Mouse (Mus musculus) heart, embryonic 16.5 days (tissue): ENCODE results near the gene Ell. TPM values are rescaled to one million over a fixed set of nuclear protein-coding genes. Genes with fewer than 3 reads are reported as not detected.
"Not testable (repeated sequence)": the region's sequence is repeated elsewhere in the genome, so short reads cannot be mapped to it uniquely, and the experiment has no call there.

Experiments used
- ATAC-seq: fragments of 200-750 bp; cut with Nextera tagmentation; replicated peaks from 2 replicates; pipeline ENCODE4 v1.8.0; 2017; ENCODE audit warnings: moderate number of reproducible peaks; ENCODE audit not compliant: insufficient read depth, low FRiP score; ENCODE audit errors: extremely low read depth
- H3K27ac ChIP-seq: fragments of 300-500 bp; sonication (generic); 2 replicates; pipeline ENCODE4 v1.5.1; 2014; ENCODE audit warnings: mild to moderate bottlenecking, low read length, control low read depth, moderate library complexity
- H3K27me3 ChIP-seq: fragments of 300-500 bp; sonication (generic); 2 replicates; pipeline ENCODE4 v1.6.1; 2014; ENCODE audit warnings: low read length, mixed read lengths; ENCODE audit not compliant: control insufficient read depth, insufficient read depth
- H3K36me3 ChIP-seq: fragments of 300-500 bp; sonication (generic); 2 replicates; pipeline ENCODE4 v1.6.1; 2014; ENCODE audit not compliant: control insufficient read depth, insufficient read depth
- H3K4me1 ChIP-seq: fragments of 300-500 bp; sonication (generic); 2 replicates; pipeline ENCODE4 v1.6.1; 2014; ENCODE audit warnings: low read length, mixed read lengths; ENCODE audit not compliant: control insufficient read depth, insufficient read depth
- H3K4me2 ChIP-seq: fragments of 300-500 bp; sonication (generic); 2 replicates; pipeline ENCODE4 v1.6.1; 2014; ENCODE audit warnings: low read depth, mild to moderate bottlenecking, control low read depth, low read length
- H3K4me3 ChIP-seq: fragments of 300-500 bp; sonication (generic); 2 replicates; pipeline ENCODE4 v1.5.1; 2014; ENCODE audit warnings: mild to moderate bottlenecking, control low read depth, low read length
- H3K9ac ChIP-seq: fragments of 300-500 bp; sonication (generic); 2 replicates; pipeline ENCODE4 v1.6.1; 2014; ENCODE audit warnings: low read length, control low read depth
- H3K9me3 ChIP-seq: fragments of 300-500 bp; sonication (generic); replicated peaks from 2 replicates; pipeline ENCODE4 v1.6.1; 2016; ENCODE audit warnings: low read length; ENCODE audit not compliant: control insufficient read depth
- WGBS: fragments of 180-500 bp; shearing (Covaris S2); extraction: QIAGEN DNeasy Blood & Tissue Kit; methylation state at CpG from one replicate; pipeline ENCODE4 v1.1.7; 2014; 5-methylcytosine and 5-hydroxymethylcytosine counted together
- polyA plus RNA-seq: library from polyadenylated mRNA; unstranded; fragments of >200 nt; fragmentation: Nextera tagmentation; extraction: Ambion mirVana; gene quantifications from 2 replicates; pipeline ENCODE4 v1.2.1, GENCODE M21; 2015

The Ell gene
- polyA plus RNA-seq, 1 experiment from 2014 or later, result 14.0 TPM

GRCm38 (mm10) chr8:70505698-70506327 is 33.4 kb upstream of the Ell start:
- H3K9me3 ChIP-seq, result no peaks in the 10 kb centered on the region
- peak overlapping the region; percentile 61 for H3K4me3 ChIP-seq
- peaks cover 31% of the 10 kb centered on the region for H3K4me1 ChIP-seq
- H3K27ac ChIP-seq, result peak overlapping the region; percentile 84
- WGBS, result 37% methylated on average over 32 of the region's 32 CpGs
- H3K4me2 ChIP-seq, result peak overlapping the region; percentile 73
- H3K27me3 ChIP-seq, result peaks cover 18% of the 10 kb centered on the region
- H3K9ac ChIP-seq, result peak overlapping the region; percentile 80
- no peak for ATAC-seq
- peaks cover 12% of the 10 kb centered on the region for H3K36me3 ChIP-seq

- Histone ChIP-seq H3K27ac (peak within 1 kb of the TSS; percentile 84), H3K9ac (peak within 1 kb of the TSS; percentile 80), H3K9me3 (no peaks in the 10 kb centered on the region), H3K4me1 (peaks cover 33% of the 10 kb centered on the region), H3K27me3 (peaks cover 12% of the 10 kb centered on the region), H3K4me3 (peak within 1 kb of the TSS; percentile 61), H3K36me3 (peaks cover 12% of the 10 kb centered on the region), H3K4me2 (peak within 1 kb of the TSS; percentile 73)
- 3% methylated on average over 40 of the region's 40 CpGs for WGBS
- peak; percentile 87 for ATAC-seq
Observed at GRCm38 (mm10) chr8:70506328-70507026, 32.8 kb upstream of the Ell start, which contains the start of gene Rex1bd. TSS of gene Rex1bd (minus strand) at chr8:70506752.

- H3K36me3 ChIP-seq, result peaks cover 12% of the 10 kb centered on the region
- WGBS, result 66% methylated on average over 5 of the region's 5 CpGs
- H3K4me1 ChIP-seq, result peaks cover 31% of the 10 kb centered on the region
- peaks cover 7% of the 10 kb centered on the region for H3K27me3 ChIP-seq
- no peak overlapping the region for H3K9ac ChIP-seq
- H3K27ac ChIP-seq, result no peak overlapping the region
- no peak overlapping the region for H3K4me2 ChIP-seq
- H3K9me3 ChIP-seq, result no peaks in the 10 kb centered on the region
- no peak for ATAC-seq
- H3K4me3 ChIP-seq, result no peak overlapping the region
Observed at GRCm38 (mm10) chr8:70507027-70507393, 32.2 kb upstream of the Ell start.

GRCm38 (mm10) chr8:70509281-70509952 is 29.8 kb upstream of the Ell start:
- H3K4me2 ChIP-seq, result peak overlapping the region; percentile 72
- no peak for ATAC-seq
- H3K4me1 ChIP-seq, result peaks cover 25% of the 10 kb centered on the region
- H3K27ac ChIP-seq, result peak overlapping the region; percentile 97
- H3K27me3 ChIP-seq, result no peaks in the 10 kb centered on the region
- WGBS, result 5% methylated on average over 25 of the region's 25 CpGs
- peak overlapping the region; percentile 95 for H3K4me3 ChIP-seq
- peak overlapping the region; percentile 99 for H3K9ac ChIP-seq
- H3K36me3 ChIP-seq, result peaks cover 17% of the 10 kb centered on the region
- H3K9me3 ChIP-seq, result no peaks in the 10 kb centered on the region

GRCm38 (mm10) chr8:70510228-70510915 is 28.9 kb upstream of the Ell start, which contains the start of gene Uba52:
TSS of gene Uba52 (minus strand) at chr8:70510801.
- H3K4me1 ChIP-seq, result peaks cover 23% of the 10 kb centered on the region
- WGBS, result 2% methylated on average over 72 of the region's 74 CpGs
- H3K4me3 ChIP-seq, result peak within 1 kb of the TSS; percentile 95
- H3K4me2 ChIP-seq, result peak within 1 kb of the TSS; percentile 72
- no peaks in the 10 kb centered on the region for H3K27me3 ChIP-seq
- ATAC-seq, result peak; percentile 84
- peak within 1 kb of the TSS; percentile 99 for H3K9ac ChIP-seq
- no peaks in the 10 kb centered on the region for H3K9me3 ChIP-seq
- H3K27ac ChIP-seq, result peak within 1 kb of the TSS; percentile 97
- H3K36me3 ChIP-seq, result peaks cover 18% of the 10 kb centered on the region

GRCm38 (mm10) chr8:70511174-70511573 is 28.1 kb upstream of the Ell start:
- not testable (repeated sequence) for H3K9me3 ChIP-seq, ATAC-seq, H3K27ac ChIP-seq, H3K27me3 ChIP-seq, H3K9ac ChIP-seq
- peak overlapping the region; percentile 59 for H3K4me2 ChIP-seq
- WGBS, result 74% methylated on average over 6 of the region's 6 CpGs
- H3K4me1 ChIP-seq, result peaks cover 16% of the 10 kb centered on the region
- H3K4me3 ChIP-seq, result peak overlapping the region; percentile 95
- peaks cover 19% of the 10 kb centered on the region for H3K36me3 ChIP-seq

- no peaks in the 10 kb centered on the region for H3K27me3 ChIP-seq
- ATAC-seq, result no peak
- no peak overlapping the region for H3K27ac ChIP-seq
- peaks cover 16% of the 10 kb centered on the region for H3K4me1 ChIP-seq
- 90% methylated on average over 2 of the region's 2 CpGs for WGBS
- no peak overlapping the region for H3K4me2 ChIP-seq
- H3K9ac ChIP-seq, result no peak overlapping the region
- peaks cover 23% of the 10 kb centered on the region for H3K36me3 ChIP-seq
- H3K4me3 ChIP-seq, result no peak overlapping the region
- H3K9me3 ChIP-seq, result no peaks in the 10 kb centered on the region
Observed at GRCm38 (mm10) chr8:70511770-70512169, 27.5 kb upstream of the Ell start.

- Histone ChIP-seq H3K27ac (no peak overlapping the region), H3K4me1 (peaks cover 16% of the 10 kb centered on the region), H3K27me3 (no peaks in the 10 kb centered on the region), H3K9ac (no peak overlapping the region), H3K9me3 (no peaks in the 10 kb centered on the region), H3K4me2 (no peak overlapping the region), H3K4me3 (no peak overlapping the region), H3K36me3 (peaks cover 23% of the 10 kb centered on the region)
- WGBS, result 90% methylated on average over 11 of the region's 11 CpGs
- ATAC-seq, result no peak
Observed at GRCm38 (mm10) chr8:70512253-70512903, 26.9 kb upstream of the Ell start.
